Mouse (Mus musculus): ENCODE results near the gene Napa. TPM values are rescaled to one million over a fixed set of nuclear protein-coding genes. Genes with fewer than 3 reads are reported as not detected.
A peak's percentile ranks its signal among the peaks of the same experiment; 100 is the strongest.

Napa gene
- polyA plus RNA-seq, 1 experiment from 2014 or later, result 168 TPM

- Histone ChIP-seq H3K4me1 (ENCODE audit: insufficient read depth) (no peaks in the 10 kb centered on the region), H3K9ac (no peak overlapping the region), H3K4me3 (ENCODE audit: low read depth, low read length) (no peak overlapping the region), H3K4me2 (no peak overlapping the region), H3K27ac (ENCODE audit: low read depth) (no peak overlapping the region), H3K36me3 (ENCODE audit: insufficient read depth) (peaks cover 75% of the 10 kb centered on the region), H3K9me3 (ENCODE audit: low read depth, low read length) (no peaks in the 10 kb centered on the region), H3K27me3 (ENCODE audit: insufficient read depth, low read length) (no peaks in the 10 kb centered on the region)
- DNase-seq (no peak), ATAC-seq (ENCODE audit: insufficient read depth) (no peak)
- 89% methylated on average over 9 of the region's 9 CpGs for whole genome bisulfite sequencing
- TF ChIP-seq CTCF (IDR thresholded peaks at IDR 0.05; ENCODE audit: low read depth), result no peak
These were observed 10.8 kb downstream of the Napa start for GRCm38 (mm10) chr7:16108886-16109542.

- Histone ChIP-seq H3K36me3 (ENCODE audit: insufficient read depth) (peaks cover 78% of the 10 kb centered on the region), H3K9me3 (ENCODE audit: low read depth, low read length) (no peaks in the 10 kb centered on the region)
These were observed 11.9 kb downstream of the Napa start for GRCm38 (mm10) chr7:16110158-16110557.

GRCm38 (mm10) chr7:16111284-16112090 lies 13.2 kb downstream of the Napa start:
- Histone ChIP-seq H3K36me3 (ENCODE audit: insufficient read depth) (peaks cover 92% of the 10 kb centered on the region), H3K4me2 (no peak overlapping the region), H3K9ac (no peak overlapping the region), H3K27me3 (ENCODE audit: insufficient read depth, low read length) (no peaks in the 10 kb centered on the region), H3K4me1 (ENCODE audit: insufficient read depth) (no peaks in the 10 kb centered on the region), H3K27ac (ENCODE audit: low read depth) (no peak overlapping the region), H3K4me3 (ENCODE audit: low read depth, low read length) (no peak overlapping the region), H3K9me3 (ENCODE audit: low read depth, low read length) (no peaks in the 10 kb centered on the region)
- 88% methylated on average over 7 of the region's 7 CpGs for WGBS
- no peak for TF ChIP-seq CTCF (IDR thresholded peaks at IDR 0.05; ENCODE audit: low read depth)
- ATAC-seq (ENCODE audit: insufficient read depth) (no peak), DNase-seq (no peak)

More at GRCm38 (mm10) chr7:16110158-16110557, 11.9 kb downstream of the Napa start:
- DNase-seq (no peak), ATAC-seq (ENCODE audit: insufficient read depth) (no peak)
- TF ChIP-seq CTCF (IDR thresholded peaks at IDR 0.05; ENCODE audit: low read depth), result no peak
- Histone ChIP-seq H3K9ac (no peak overlapping the region), H3K4me1 (ENCODE audit: insufficient read depth) (no peaks in the 10 kb centered on the region), H3K27me3 (ENCODE audit: insufficient read depth, low read length) (no peaks in the 10 kb centered on the region), H3K4me2 (no peak overlapping the region), H3K27ac (ENCODE audit: low read depth) (no peak overlapping the region), H3K4me3 (ENCODE audit: low read depth, low read length) (no peak overlapping the region)
- WGBS, result 89% methylated on average over 8 of the region's 8 CpGs

DNA sequence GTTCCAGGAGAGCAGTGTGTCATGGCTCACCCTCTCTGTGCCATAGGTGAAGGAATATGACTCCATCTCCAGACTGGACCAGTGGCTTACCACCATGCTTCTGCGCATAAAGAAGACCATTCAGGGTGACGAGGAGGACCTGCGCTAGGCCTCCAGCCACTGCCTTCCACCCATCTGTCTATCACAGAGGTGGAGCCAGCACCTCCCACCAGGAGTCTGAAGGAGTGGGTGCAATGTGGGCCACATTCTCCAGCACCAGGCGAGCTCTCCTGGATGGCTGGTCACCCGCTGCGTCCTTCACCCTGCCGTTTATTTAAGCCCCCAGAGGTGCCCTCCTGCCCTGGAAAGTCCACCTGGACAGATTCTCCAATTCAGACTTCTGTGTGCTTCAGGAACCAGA lies 18.2 kb downstream of the Napa start:
- 91% methylated on average over 7 of the region's 7 CpGs for WGBS
- Histone ChIP-seq H3K9ac (no peak overlapping the region), H3K4me1 (ENCODE audit: insufficient read depth) (peaks cover 4% of the 10 kb centered on the region; the same call in 1 of the 2 replicates), H3K27me3 (ENCODE audit: insufficient read depth, low read length) (no peaks in the 10 kb centered on the region), H3K27ac (ENCODE audit: low read depth) (no peak overlapping the region), H3K4me3 (ENCODE audit: low read depth, low read length) (no peak overlapping the region), H3K9me3 (ENCODE audit: low read depth, low read length) (no peaks in the 10 kb centered on the region), H3K4me2 (no peak overlapping the region), H3K36me3 (ENCODE audit: insufficient read depth) (peaks cover 62% of the 10 kb centered on the region)
- ATAC-seq (ENCODE audit: insufficient read depth), result no peak
- no peak for TF ChIP-seq CTCF (IDR thresholded peaks at IDR 0.05; ENCODE audit: low read depth)
- no peak for DNase-seq

DNA sequence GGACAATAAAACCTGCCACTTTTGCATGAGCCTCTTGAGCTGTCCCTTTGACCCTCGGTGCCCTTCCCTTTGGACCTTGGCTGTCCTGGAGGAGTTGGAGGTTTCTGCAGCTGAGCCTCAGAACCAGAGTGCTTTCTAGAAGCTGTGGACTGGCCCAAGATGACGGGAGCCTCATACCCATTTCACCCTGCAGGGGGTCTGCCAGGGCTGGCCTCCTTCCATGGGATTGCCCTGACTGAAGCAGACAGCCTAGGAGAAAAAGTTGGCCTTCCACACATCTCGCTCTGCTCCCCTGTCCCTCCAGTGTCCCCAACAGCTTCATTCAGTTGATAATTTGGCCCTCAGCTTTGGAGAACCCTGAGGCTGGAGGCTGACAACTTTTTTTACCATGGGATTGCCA lies 18.8 kb downstream of the Napa start:
- Histone ChIP-seq H3K9me3 (ENCODE audit: low read depth, low read length) (no peaks in the 10 kb centered on the region), H3K36me3 (ENCODE audit: insufficient read depth) (peaks cover 55% of the 10 kb centered on the region), H3K27ac (ENCODE audit: low read depth) (no peak overlapping the region), H3K9ac (no peak overlapping the region), H3K4me3 (ENCODE audit: low read depth, low read length) (no peak overlapping the region), H3K4me1 (ENCODE audit: insufficient read depth) (peaks cover 4% of the 10 kb centered on the region; the same call in 1 of the 2 replicates), H3K27me3 (ENCODE audit: insufficient read depth, low read length) (no peaks in the 10 kb centered on the region), H3K4me2 (no peak overlapping the region)
- TF ChIP-seq CTCF (IDR thresholded peaks at IDR 0.05; ENCODE audit: low read depth), result no peak
- DNase-seq, result no peak
- ATAC-seq (ENCODE audit: insufficient read depth), result no peak
- WGBS, result 88% methylated on average over 3 of the region's 3 CpGs

GRCm38 (mm10) chr7:16119569-16120261 lies 21.5 kb downstream of the Napa start, which contains the start of gene Kptn:
Gene Kptn, plus strand, starts transcription at chr7:16119895.
- Histone ChIP-seq H3K4me1 (ENCODE audit: insufficient read depth) (peaks cover 4% of the 10 kb centered on the region; the same call in 1 of the 2 replicates), H3K9ac (peak within 1 kb of the TSS; percentile 65), H3K4me3 (ENCODE audit: low read depth, low read length) (peak within 1 kb of the TSS; percentile 60), H3K9me3 (ENCODE audit: low read depth, low read length) (no peaks in the 10 kb centered on the region), H3K36me3 (ENCODE audit: insufficient read depth) (peaks cover 33% of the 10 kb centered on the region), H3K4me2 (peak within 1 kb of the TSS; percentile 66), H3K27me3 (ENCODE audit: insufficient read depth, low read length) (no peaks in the 10 kb centered on the region), H3K27ac (ENCODE audit: low read depth) (peak within 1 kb of the TSS; percentile 75)
- WGBS, result 1% methylated on average over 33 of the region's 33 CpGs
- ATAC-seq (ENCODE audit: insufficient read depth) (peak; percentile 90), DNase-seq (peak; percentile 97)
- peak; percentile 88 for TF ChIP-seq CTCF (IDR thresholded peaks at IDR 0.05; ENCODE audit: low read depth)

DNA sequence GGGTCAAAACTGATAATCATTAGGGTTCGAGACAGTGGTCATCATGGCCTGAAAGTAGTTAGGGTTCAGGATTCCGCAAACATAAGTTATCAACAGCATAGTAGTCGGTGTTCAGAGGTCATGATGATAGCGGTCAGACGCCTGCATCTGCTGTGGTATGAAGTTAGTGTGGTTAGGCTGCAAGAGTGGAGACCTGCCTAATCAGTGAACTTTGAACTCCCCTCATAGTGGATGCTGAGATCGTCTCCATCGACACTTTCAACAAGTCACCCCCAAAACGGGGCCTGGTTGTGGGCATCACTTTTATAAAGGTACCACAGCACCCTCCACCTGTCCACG lies 22.0 kb downstream of the Napa start:
- Histone ChIP-seq H3K9ac (peak overlapping the region; percentile 65), H3K27me3 (ENCODE audit: insufficient read depth, low read length) (no peaks in the 10 kb centered on the region), H3K4me1 (ENCODE audit: insufficient read depth) (peaks cover 4% of the 10 kb centered on the region; the same call in 1 of the 2 replicates), H3K4me2 (peak overlapping the region; percentile 66), H3K4me3 (ENCODE audit: low read depth, low read length) (peak overlapping the region; percentile 60), H3K27ac (ENCODE audit: low read depth) (no peak overlapping the region), H3K36me3 (ENCODE audit: insufficient read depth) (peaks cover 29% of the 10 kb centered on the region), H3K9me3 (ENCODE audit: low read depth, low read length) (no peaks in the 10 kb centered on the region)
- no peak for TF ChIP-seq CTCF (IDR thresholded peaks at IDR 0.05; ENCODE audit: low read depth)
- DNase-seq, result no peak
- WGBS, result 35% methylated on average over 9 of the region's 9 CpGs
- ATAC-seq (ENCODE audit: insufficient read depth), result peak; percentile 37

All from lung, embryonic 14.5 days (tissue).